Mouse (Mus musculus) cerebellum, postnatal 14 days (tissue): Measurements from ENCODE around the gene Zfand3.

Source experiments
- DNase-seq, 2 experiments: peaks; one replicate each; pipeline ENCODE4 v3.0.0; 2021; ENCODE audit warnings: mixed read lengths in 2 of 2

Gene Zfand3

GRCm38 (mm10) chr17:30053463-30053862, 48.9 kb downstream of the Zfand3 start:
- DNase-seq = no peak

GRCm38 (mm10) chr17:30053871-30054270, 49.3 kb downstream of the Zfand3 start:
- no peak for DNase-seq

- no peak for DNase-seq
Measured at GRCm38 (mm10) chr17:30056226-30056625, 51.7 kb downstream of the Zfand3 start.

- DNase-seq = no peak
Measured at GRCm38 (mm10) chr17:30058594-30058993, 54.1 kb downstream of the Zfand3 start.

GRCm38 (mm10) chr17:30059066-30059465, 54.5 kb downstream of the Zfand3 start:
- no peak for DNase-seq

- no peak for DNase-seq
Measured at GRCm38 (mm10) chr17:30061100-30061837, 56.7 kb downstream of the Zfand3 start.

GRCm38 (mm10) chr17:30063849-30064248, 59.3 kb downstream of the Zfand3 start:
- DNase-seq = no peak

- DNase-seq = no peak
Measured at GRCm38 (mm10) chr17:30064746-30065145, 60.2 kb downstream of the Zfand3 start.

- no peak for DNase-seq
Measured at GRCm38 (mm10) chr17:30069776-30070175, 65.2 kb downstream of the Zfand3 start.

GRCm38 (mm10) chr17:30070631-30071030, 66.1 kb downstream of the Zfand3 start:
- DNase-seq = no peak

GRCm38 (mm10) chr17:30072613-30073012, 68.1 kb downstream of the Zfand3 start:
- no peak for DNase-seq

GRCm38 (mm10) chr17:30075896-30076295, 71.4 kb downstream of the Zfand3 start:
- DNase-seq = no peak

GRCm38 (mm10) chr17:30084007-30084406, 79.5 kb downstream of the Zfand3 start:
- DNase-seq = no peak

- no peak for DNase-seq
Measured at GRCm38 (mm10) chr17:30086695-30087094, 82.2 kb downstream of the Zfand3 start.

GRCm38 (mm10) chr17:30088431-30088830, 83.9 kb downstream of the Zfand3 start:
- no peak for DNase-seq

- no peak for DNase-seq
Measured at GRCm38 (mm10) chr17:30090416-30090815, 85.9 kb downstream of the Zfand3 start.

GRCm38 (mm10) chr17:30093148-30093749, 88.7 kb downstream of the Zfand3 start:
- no peak for DNase-seq

- DNase-seq = no peak
Measured at GRCm38 (mm10) chr17:30097156-30097555, 92.6 kb downstream of the Zfand3 start.

- no peak for DNase-seq
Measured at GRCm38 (mm10) chr17:30097677-30098076, 93.1 kb downstream of the Zfand3 start.

- DNase-seq = no peak
Measured at GRCm38 (mm10) chr17:30099670-30100069, 95.1 kb downstream of the Zfand3 start.

- DNase-seq = no peak
Measured at GRCm38 (mm10) chr17:30101801-30102200, 97.3 kb downstream of the Zfand3 start.

GRCm38 (mm10) chr17:30103005-30103404, 98.5 kb downstream of the Zfand3 start:
- DNase-seq = no peak

GRCm38 (mm10) chr17:30103641-30104165, 99.2 kb downstream of the Zfand3 start:
- no peak for DNase-seq

GRCm38 (mm10) chr17:30105369-30105768, 100.8 kb downstream of the Zfand3 start:
- peak; percentile 39 to 40 for DNase-seq
